Mouse (Mus musculus): ENCODE data around the gene Actn3. TPM values are rescaled to one million over a fixed set of nuclear protein-coding genes. Genes with fewer than 3 reads are reported as not detected.
"Not testable (repeated sequence)": the region's sequence is repeated elsewhere in the genome, so short reads cannot be mapped to it uniquely, and the experiment has no call there.

Actn3 gene
- polyA plus RNA-seq, 1 experiment from 2014 or later, result 0.82 TPM

- Histone ChIP-seq H3K27me3 (replicated peaks) (no peaks in the 10 kb centered on the region), H3K4me2 (no peak overlapping the region), H3K9ac (no peak overlapping the region), H3K9me3 (replicated peaks) (no peaks in the 10 kb centered on the region), H3K27ac (no peak overlapping the region), H3K4me3 (no peak overlapping the region), H3K4me1 (peaks cover 34% of the 10 kb centered on the region), H3K36me3 (peaks cover 37% of the 10 kb centered on the region)
- WGBS (ENCODE audit: insufficient replicate concordance), result 87% methylated on average over 8 of the region's 8 CpGs
- no peak for ATAC-seq
Observed at GRCm38 (mm10) chr19:4833977-4834376, 43.7 kb downstream of the Actn3 start.

- 83% methylated on average over 7 of the region's 7 CpGs for WGBS (ENCODE audit: insufficient replicate concordance)
- Histone ChIP-seq H3K9ac (no peak overlapping the region), H3K4me2 (no peak overlapping the region), H3K36me3 (peaks cover 59% of the 10 kb centered on the region), H3K4me1 (0 out of 2 replicates have a peak, but pooled peaks cover 8% of the 10 kb centered on the region), H3K27me3 (replicated peaks) (no peaks in the 10 kb centered on the region), H3K9me3 (replicated peaks) (no peaks in the 10 kb centered on the region), H3K27ac (no peak overlapping the region), H3K4me3 (no peak overlapping the region)
- ATAC-seq, result no peak
Observed at GRCm38 (mm10) chr19:4829156-4829555, 48.6 kb downstream of the Actn3 start.

- Histone ChIP-seq H3K36me3 (peaks cover 57% of the 10 kb centered on the region), H3K27ac (no peak overlapping the region), H3K4me2 (no peak overlapping the region), H3K9me3 (replicated peaks) (no peaks in the 10 kb centered on the region), H3K4me1 (0 out of 2 replicates have a peak, but pooled peaks cover 8% of the 10 kb centered on the region), H3K27me3 (replicated peaks) (no peaks in the 10 kb centered on the region), H3K9ac (no peak overlapping the region), H3K4me3 (no peak overlapping the region)
- WGBS (ENCODE audit: insufficient replicate concordance), result 64% methylated on average over 16 of the region's 16 CpGs
- ATAC-seq, result no peak
Observed at GRCm38 (mm10) chr19:4828444-4829114, 49.1 kb downstream of the Actn3 start.

GRCm38 (mm10) chr19:4820678-4821303 lies 56.9 kb downstream of the Actn3 start:
- Histone ChIP-seq H3K9ac (no peak overlapping the region), H3K4me1 (no peaks in the 10 kb centered on the region), H3K9me3 (replicated peaks) (no peaks in the 10 kb centered on the region; the same call in 1 of the 2 replicates), H3K4me2 (no peak overlapping the region), H3K4me3 (no peak overlapping the region), H3K27me3 (replicated peaks) (no peaks in the 10 kb centered on the region; the same call in 1 of the 2 replicates), H3K36me3 (peaks cover 17% of the 10 kb centered on the region), H3K27ac (no peak overlapping the region)
- 65% methylated on average over 5 of the region's 5 CpGs for WGBS (ENCODE audit: insufficient replicate concordance)
- no peak for ATAC-seq

- ATAC-seq, result no peak
- H3K27me3 ChIP-seq (replicated peaks), result no peaks in the 10 kb centered on the region; the same call in 1 of the 2 replicates
- peaks cover 2% of the 10 kb centered on the region for H3K4me1 ChIP-seq
- WGBS (ENCODE audit: insufficient replicate concordance), result 72% methylated on average over 1 of the region's 1 CpGs
- no peak overlapping the region for H3K4me3 ChIP-seq
- no peak overlapping the region for H3K4me2 ChIP-seq
- no peaks in the 10 kb centered on the region; the same call in 1 of the 2 replicates for H3K9me3 ChIP-seq (replicated peaks)
- 0 out of 2 replicates have a peak overlapping the region, but pooled peaks have one; percentile 21 for H3K27ac ChIP-seq
- H3K36me3 ChIP-seq, result no peaks in the 10 kb centered on the region
- H3K9ac ChIP-seq, result no peak overlapping the region
Observed at GRCm38 (mm10) chr19:4817182-4817835, 60.4 kb downstream of the Actn3 start.

GRCm38 (mm10) chr19:4813015-4813414 lies 64.7 kb downstream of the Actn3 start:
- H3K36me3 ChIP-seq, result 0 out of 2 replicates have a peak, but pooled peaks cover 2% of the 10 kb centered on the region
- H3K27me3 ChIP-seq (replicated peaks), result no peaks in the 10 kb centered on the region; the same call in 1 of the 2 replicates
- H3K4me1 ChIP-seq, result peaks cover 24% of the 10 kb centered on the region
- ATAC-seq, result no peak
- H3K9ac ChIP-seq, result no peak overlapping the region
- H3K4me3 ChIP-seq, result no peak overlapping the region
- H3K4me2 ChIP-seq, result no peak overlapping the region
- 75% methylated on average over 6 of the region's 6 CpGs for WGBS (ENCODE audit: insufficient replicate concordance)
- H3K27ac ChIP-seq, result no peak overlapping the region
- no peaks in the 10 kb centered on the region; the same call in 1 of the 2 replicates for H3K9me3 ChIP-seq (replicated peaks)

GRCm38 (mm10) chr19:4812334-4812949 lies 65.3 kb downstream of the Actn3 start:
- WGBS (ENCODE audit: insufficient replicate concordance), result 72% methylated on average over 8 of the region's 8 CpGs
- peak overlapping the region; percentile 96 for H3K4me3 ChIP-seq
- H3K4me1 ChIP-seq, result peaks cover 30% of the 10 kb centered on the region
- H3K4me2 ChIP-seq, result peak overlapping the region; percentile 90
- peak overlapping the region; percentile 96 for H3K27ac ChIP-seq
- not testable (repeated sequence) for H3K9me3 ChIP-seq (replicated peaks); H3K36me3 ChIP-seq; ATAC-seq; H3K27me3 ChIP-seq (replicated peaks)
- peak overlapping the region; percentile 89 for H3K9ac ChIP-seq

- WGBS (ENCODE audit: insufficient replicate concordance), result 4% methylated on average over 12 of the region's 12 CpGs
- ATAC-seq, result no peak; the same call in 1 of the 2 replicates
Observed at GRCm38 (mm10) chr19:4811909-4812242, 65.8 kb downstream of the Actn3 start.

More at GRCm38 (mm10) chr19:4811909-4812242, 65.8 kb downstream of the Actn3 start:
- Histone ChIP-seq H3K4me3 (peak overlapping the region; percentile 96), H3K27me3 (replicated peaks) (no peaks in the 10 kb centered on the region), H3K36me3 (peaks cover 11% of the 10 kb centered on the region; the same call in 1 of the 2 replicates), H3K9ac (peak overlapping the region; percentile 89), H3K4me1 (peaks cover 36% of the 10 kb centered on the region), H3K27ac (peak overlapping the region; percentile 96), H3K9me3 (replicated peaks) (no peaks in the 10 kb centered on the region; the same call in 1 of the 2 replicates), H3K4me2 (peak overlapping the region; percentile 90)

Other genes starting within 250 kb of the Actn3 start
- 0.43 and 1.1 TPM in 2 replicates for gene Gm960, start 179.2 kb downstream of the Actn3 start, polyA plus RNA-seq (2016; fragmentation: Nextera tagmentation; extraction: Ambion mirVana)
- gene Sptbn2, start 166.7 kb downstream of the Actn3 start, polyA plus RNA-seq (2016; fragmentation: Nextera tagmentation; extraction: Ambion mirVana), result 0.14 and 0.30 TPM in 2 replicates
- gene Rbm4b, start 121.4 kb downstream of the Actn3 start, polyA plus RNA-seq (2016; fragmentation: Nextera tagmentation; extraction: Ambion mirVana), result 22.7 and 24.0 TPM in 2 replicates
- 30.7 and 32.6 TPM in 2 replicates for gene Rbm4, start 84.0 kb downstream of the Actn3 start, polyA plus RNA-seq (2016; fragmentation: Nextera tagmentation; extraction: Ambion mirVana)
- 18.1 and 18.9 TPM in 2 replicates for gene Gm21992, start 66.3 kb downstream of the Actn3 start, polyA plus RNA-seq (2016; fragmentation: Nextera tagmentation; extraction: Ambion mirVana)
- gene Rbm14, start 66.3 kb downstream of the Actn3 start, polyA plus RNA-seq (2016; fragmentation: Nextera tagmentation; extraction: Ambion mirVana), result 62.0 and 63.5 TPM in 2 replicates
- 40.3 and 43.6 TPM in 2 replicates for gene Ccs, start 38.6 kb downstream of the Actn3 start, polyA plus RNA-seq (2016; fragmentation: Nextera tagmentation; extraction: Ambion mirVana)
- gene Ccdc87, start 38.5 kb downstream of the Actn3 start, polyA plus RNA-seq (2016; fragmentation: Nextera tagmentation; extraction: Ambion mirVana), result not detected in 2 replicates
- 13.1 and 17.8 TPM in 2 replicates for gene Ctsf, start 22.8 kb downstream of the Actn3 start, polyA plus RNA-seq (2016; fragmentation: Nextera tagmentation; extraction: Ambion mirVana)
- 13.9 and 15.9 TPM in 2 replicates for gene Zdhhc24, start 759 bp upstream of the Actn3 start, polyA plus RNA-seq (2016; fragmentation: Nextera tagmentation; extraction: Ambion mirVana)
- 1.6 and 1.8 TPM in 2 replicates for gene Bbs1, start 28.7 kb upstream of the Actn3 start, polyA plus RNA-seq (2016; fragmentation: Nextera tagmentation; extraction: Ambion mirVana)
- gene Dpp3, start 50.4 kb upstream of the Actn3 start, polyA plus RNA-seq (2016; fragmentation: Nextera tagmentation; extraction: Ambion mirVana), result 76.7 and 83.3 TPM in 2 replicates
- gene Peli3, start 65.2 kb upstream of the Actn3 start, polyA plus RNA-seq (2016; fragmentation: Nextera tagmentation; extraction: Ambion mirVana), result 0.20 and 0.44 TPM in 2 replicates
- gene Mrpl11, start 84.2 kb upstream of the Actn3 start, polyA plus RNA-seq (2016; fragmentation: Nextera tagmentation; extraction: Ambion mirVana), result 82.4 and 84.7 TPM in 2 replicates
- not detected in 2 replicates for gene Npas4, start 112.4 kb upstream of the Actn3 start, polyA plus RNA-seq (2016; fragmentation: Nextera tagmentation; extraction: Ambion mirVana)
- 3.3 and 3.8 TPM in 2 replicates for gene Slc29a2, start 146.0 kb upstream of the Actn3 start, polyA plus RNA-seq (2016; fragmentation: Nextera tagmentation; extraction: Ambion mirVana)
- gene B4gat1, start 160.9 kb upstream of the Actn3 start, polyA plus RNA-seq (2016; fragmentation: Nextera tagmentation; extraction: Ambion mirVana), result 10.9 and 13.2 TPM in 2 replicates
- gene AC124502.3, start 161.0 kb upstream of the Actn3 start, polyA plus RNA-seq (2016; fragmentation: Nextera tagmentation; extraction: Ambion mirVana), result 0.20 and 0.23 TPM in 2 replicates
- 40.4 TPM in 2 replicates for gene Brms1, start 163.4 kb upstream of the Actn3 start, polyA plus RNA-seq (2016; fragmentation: Nextera tagmentation; extraction: Ambion mirVana)
- gene Rin1, start 172.6 kb upstream of the Actn3 start, polyA plus RNA-seq (2016; fragmentation: Nextera tagmentation; extraction: Ambion mirVana), result 0.50 and 0.92 TPM in 2 replicates
- gene Cd248, start 190.2 kb upstream of the Actn3 start, polyA plus RNA-seq (2016; fragmentation: Nextera tagmentation; extraction: Ambion mirVana), result 7.7 and 9.5 TPM in 2 replicates
- 1.0 and 1.5 TPM in 2 replicates for gene Tmem151a, start 207.6 kb upstream of the Actn3 start, polyA plus RNA-seq (2016; fragmentation: Nextera tagmentation; extraction: Ambion mirVana)
- 51.7 and 53.9 TPM in 2 replicates for gene Yif1a, start 210.6 kb upstream of the Actn3 start, polyA plus RNA-seq (2016; fragmentation: Nextera tagmentation; extraction: Ambion mirVana)
- gene Cnih2, start 220.6 kb upstream of the Actn3 start, polyA plus RNA-seq (2016; fragmentation: Nextera tagmentation; extraction: Ambion mirVana), result 3.5 and 3.8 TPM in 2 replicates
- gene Rab1b, start 229.2 kb upstream of the Actn3 start, polyA plus RNA-seq (2016; fragmentation: Nextera tagmentation; extraction: Ambion mirVana), result 118 and 126 TPM in 2 replicates
- 4.4 and 4.9 TPM in 2 replicates for gene Klc2, start 240.7 kb upstream of the Actn3 start, polyA plus RNA-seq (2016; fragmentation: Nextera tagmentation; extraction: Ambion mirVana)